Mouse (Mus musculus) adrenal gland, postnatal 25 days (tissue): ENCODE measurements around the gene Myo18b. TPM values are rescaled to one million over a fixed set of nuclear protein-coding genes. Genes with fewer than 3 reads are reported as not detected.

Source experiments
- DNase-seq: peaks from one replicate; pipeline ENCODE4 v3.0.0; 2021; ENCODE audit warnings: mixed read lengths
- total RNA-seq: library from RNA; stranded (reverse); gene quantifications from 2 replicates; pipeline ENCODE4 v1.2.3, GENCODE M21; 2021

Gene Myo18b
- total RNA-seq, 1 experiment from 2014 or later = 0.18 TPM

DNA sequence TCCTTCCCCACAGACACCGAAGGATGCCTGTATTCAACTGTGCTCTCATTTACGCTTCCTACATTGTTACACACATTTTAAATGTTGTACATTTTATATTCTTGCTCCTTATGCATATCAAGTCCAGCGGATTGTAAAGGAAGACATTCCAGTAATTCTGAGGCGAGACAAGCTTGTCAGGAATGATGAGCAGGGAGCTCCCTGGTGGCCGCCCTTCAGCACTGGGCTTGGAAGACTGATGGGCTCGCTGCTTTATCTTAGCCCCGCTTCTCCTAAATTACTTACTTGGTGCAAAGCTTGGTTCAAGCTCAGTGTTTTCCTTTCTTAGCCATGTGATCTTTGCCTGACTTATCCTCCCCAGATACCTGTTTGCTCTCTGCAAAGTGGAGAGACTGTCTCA, 223.7 kb downstream of the Myo18b start:
- no peak for DNase-seq

- no peak for DNase-seq
These were observed 224.2 kb downstream of the Myo18b start for GRCm38 (mm10) chr5:112671961-112672360.

DNA sequence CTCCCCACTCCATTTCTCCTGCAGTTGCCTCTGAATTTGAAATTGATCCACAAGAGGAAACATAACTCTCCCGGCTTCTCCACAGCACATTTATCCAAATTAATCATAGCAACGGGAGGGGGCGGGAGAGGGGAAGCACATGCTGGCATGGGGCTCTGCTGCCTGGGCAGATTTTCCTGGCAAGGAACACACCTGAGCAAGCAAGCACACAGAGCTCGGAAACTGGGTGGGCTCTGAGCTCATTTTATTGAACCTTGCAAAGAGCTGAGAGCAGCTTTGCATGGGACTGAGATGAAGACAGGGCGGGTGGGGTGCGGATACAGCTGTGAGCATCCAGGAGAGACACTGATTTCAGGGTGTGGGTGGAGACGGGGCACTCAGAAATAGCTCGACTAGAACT, 229.0 kb downstream of the Myo18b start:
- DNase-seq = no peak

GRCm38 (mm10) chr5:112665661-112666060, 230.5 kb downstream of the Myo18b start:
- DNase-seq = no peak

GRCm38 (mm10) chr5:112663701-112664100, 232.5 kb downstream of the Myo18b start:
- no peak for DNase-seq

DNA sequence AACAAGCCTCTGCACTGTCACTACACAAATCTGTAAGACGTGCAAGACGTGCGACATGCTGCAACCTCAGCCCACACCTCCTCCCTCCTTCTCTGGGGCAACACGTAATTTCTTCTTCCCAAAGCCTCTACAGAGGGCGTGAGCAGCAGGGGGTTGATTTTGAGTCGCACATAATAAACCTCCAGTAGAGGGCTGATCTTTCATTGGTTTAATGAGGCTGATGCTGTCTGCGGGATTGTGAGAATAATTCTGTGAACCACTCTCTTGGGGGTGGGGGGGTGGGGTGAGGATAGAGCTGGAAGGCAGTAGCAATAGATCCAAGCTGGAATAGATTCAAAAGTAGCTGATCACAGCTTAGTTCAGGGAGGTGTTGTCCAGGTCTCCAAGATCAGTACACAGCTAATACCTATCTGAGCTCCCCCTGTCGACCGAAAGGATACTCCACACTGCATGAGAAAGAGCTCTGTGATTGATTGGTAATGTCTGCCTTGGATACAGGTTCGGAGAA, 235.2 kb downstream of the Myo18b start:
- no peak for DNase-seq

DNA sequence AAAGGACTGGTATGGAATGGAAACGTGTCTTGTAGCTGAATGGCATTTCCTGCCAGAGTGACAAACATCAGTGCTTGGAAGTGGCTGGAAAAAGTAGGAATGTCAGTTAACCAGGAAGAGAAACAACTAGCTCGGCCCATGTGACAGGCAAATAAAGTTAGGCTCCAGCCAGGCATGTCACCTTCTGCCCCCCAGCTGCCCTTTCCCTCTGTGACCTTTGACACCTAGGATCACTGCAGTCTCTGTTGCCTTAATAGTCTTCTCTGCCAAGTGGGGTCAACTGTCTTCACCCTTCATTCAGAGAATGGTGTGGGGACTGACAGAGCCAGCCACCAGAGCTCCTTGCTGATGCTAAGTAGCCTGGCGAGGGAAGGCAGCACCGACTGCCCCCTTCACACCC, 236.9 kb downstream of the Myo18b start:
- DNase-seq = no peak

- no peak for DNase-seq
These were observed 239.4 kb downstream of the Myo18b start for GRCm38 (mm10) chr5:112656811-112657210.

DNA sequence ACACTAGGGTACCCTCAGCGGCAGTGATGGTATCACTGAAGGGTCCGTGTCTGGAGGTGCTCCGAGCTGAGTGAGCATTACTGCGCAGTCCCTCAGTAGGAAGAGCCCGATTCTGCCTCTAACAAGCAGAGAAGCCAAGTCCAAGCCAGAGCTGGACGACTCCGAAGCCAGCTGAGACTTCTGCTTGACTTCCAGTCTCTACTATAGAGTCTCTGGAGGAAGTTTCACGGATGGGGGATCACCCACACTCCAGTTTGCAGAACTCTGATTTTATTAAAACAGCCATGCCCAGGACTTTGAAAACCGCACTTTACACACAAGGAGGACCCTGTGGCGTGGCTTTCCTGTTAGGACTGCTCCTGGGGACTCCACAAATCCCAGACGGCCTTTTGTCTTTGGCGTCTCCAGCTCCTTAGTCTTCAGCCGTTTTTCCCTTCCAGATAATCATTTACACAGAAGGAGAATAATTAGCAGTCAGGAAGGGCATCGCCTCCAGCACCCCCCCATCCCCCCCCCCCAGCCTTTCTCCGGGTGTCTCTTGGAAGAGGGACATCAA, 240.1 kb downstream of the Myo18b start:
- no peak for DNase-seq

DNA sequence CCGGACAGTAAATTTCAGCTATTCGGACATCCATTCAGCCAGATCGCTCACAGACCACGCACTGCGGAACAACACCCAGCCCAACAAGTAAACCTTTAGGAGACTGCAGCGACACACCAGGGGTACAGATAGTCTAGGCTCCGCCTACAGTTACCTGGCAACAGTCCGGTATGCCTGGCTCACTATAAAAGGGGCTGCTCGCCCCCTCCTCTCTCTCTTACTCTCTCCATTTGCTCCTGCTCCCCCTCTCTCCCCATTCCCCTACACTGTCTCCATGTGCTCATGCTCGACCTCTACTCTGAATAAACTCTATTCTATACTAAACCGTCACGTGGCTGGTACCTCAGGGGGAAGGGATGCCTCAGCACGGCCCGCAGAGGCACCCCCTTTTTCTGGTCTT, 240.6 kb downstream of the Myo18b start:
- DNase-seq = no peak

GRCm38 (mm10) chr5:112652036-112652435, 244.1 kb downstream of the Myo18b start:
- no peak for DNase-seq

- no peak for DNase-seq
These were observed 246.9 kb downstream of the Myo18b start for GRCm38 (mm10) chr5:112649164-112649702.

DNA sequence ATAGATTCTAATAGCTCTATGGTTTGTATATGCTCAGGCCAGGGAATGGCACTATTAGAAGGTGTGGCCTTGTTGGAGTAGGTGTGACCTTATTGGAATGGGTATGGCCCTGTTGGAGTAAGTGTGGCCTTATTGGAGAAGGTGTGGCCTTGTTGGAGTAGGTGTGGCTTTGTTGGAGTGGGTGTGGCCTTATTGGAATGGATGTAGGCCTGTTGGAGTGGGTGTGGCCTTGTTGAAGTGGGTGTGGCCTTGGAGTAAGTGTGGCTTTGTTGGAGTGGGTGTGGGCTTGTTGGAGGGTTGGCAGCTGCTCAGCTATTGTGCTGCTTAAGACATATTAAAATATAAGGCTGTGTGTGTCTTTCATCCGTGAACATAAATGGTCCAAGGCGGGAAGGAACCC, 249.3 kb downstream of the Myo18b start:
- no peak for DNase-seq

DNA sequence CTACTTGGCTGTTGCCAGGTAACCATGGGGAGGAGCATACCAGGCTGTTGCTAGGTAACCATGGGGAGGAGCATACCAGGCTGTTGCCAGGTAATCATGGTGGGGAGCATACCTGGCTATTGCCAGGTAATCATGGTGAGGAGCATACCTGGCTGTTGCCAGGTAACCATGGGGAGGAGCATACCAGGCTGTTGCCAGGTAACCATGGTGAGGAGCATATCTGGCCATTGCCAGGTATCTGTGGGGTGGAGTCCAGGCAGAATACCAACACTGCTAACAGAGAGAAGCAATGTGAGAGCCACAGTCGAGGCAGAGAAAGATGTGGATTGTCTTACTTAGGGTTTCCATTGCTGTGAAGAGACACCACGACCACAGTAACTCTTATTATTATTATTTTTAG, 250.6 kb downstream of the Myo18b start:
- no peak for DNase-seq

DNA sequence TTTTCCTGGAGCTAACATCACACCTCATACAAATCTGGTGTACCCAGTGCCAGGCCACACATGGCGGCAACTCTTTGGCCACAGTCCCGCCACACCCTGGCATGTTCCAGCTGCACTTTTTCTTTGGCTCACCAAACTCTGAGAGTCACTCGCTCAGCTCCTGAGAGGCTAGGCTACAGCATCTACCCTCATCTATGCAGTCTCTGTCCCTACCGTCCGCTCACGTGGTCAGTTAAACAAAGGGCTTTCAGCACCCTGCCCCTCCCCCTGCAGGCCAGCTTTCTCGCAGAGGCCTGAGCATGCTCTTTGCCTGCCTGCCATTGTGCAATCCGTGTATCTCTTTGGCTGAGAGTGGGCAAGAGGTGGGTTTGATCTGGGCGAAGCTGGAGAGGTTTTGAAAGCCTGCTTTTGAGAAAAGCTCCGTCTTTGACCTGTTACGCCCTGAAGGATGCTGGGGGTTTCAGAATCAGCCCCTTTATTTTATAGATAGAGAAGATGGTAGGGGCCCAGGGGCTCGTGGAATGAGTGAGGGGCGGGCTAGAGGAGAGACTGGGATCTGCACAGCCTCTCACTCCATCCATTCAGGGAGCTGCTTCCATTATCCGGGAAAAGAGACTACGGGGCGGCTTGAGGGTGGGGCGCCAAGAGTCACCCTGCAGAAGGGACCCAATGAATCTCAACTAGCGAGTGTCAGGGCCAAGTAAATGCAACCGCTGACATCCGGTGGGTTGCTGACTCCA, 252.5 kb downstream of the Myo18b start:
- no peak for DNase-seq

DNA sequence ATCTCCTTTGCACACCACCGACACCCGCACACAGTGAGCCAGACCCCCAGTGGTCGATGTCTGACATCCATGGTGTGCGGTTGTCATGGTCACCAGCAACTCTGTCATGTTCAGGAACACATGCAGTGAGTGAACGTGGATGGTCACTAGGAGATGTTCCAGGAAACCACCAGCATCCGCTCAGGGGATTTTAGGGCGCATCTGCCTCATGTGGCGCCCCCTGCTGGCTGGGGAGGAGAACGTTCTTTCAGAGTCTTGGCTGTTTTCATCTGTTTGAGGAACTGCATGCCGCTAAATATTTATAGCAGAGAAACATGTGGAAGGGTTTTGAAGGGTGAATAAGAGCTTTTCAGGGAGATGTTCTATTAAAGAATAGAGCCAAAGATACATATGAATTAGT, 253.4 kb downstream of the Myo18b start:
- peak; percentile 32 for DNase-seq

DNA sequence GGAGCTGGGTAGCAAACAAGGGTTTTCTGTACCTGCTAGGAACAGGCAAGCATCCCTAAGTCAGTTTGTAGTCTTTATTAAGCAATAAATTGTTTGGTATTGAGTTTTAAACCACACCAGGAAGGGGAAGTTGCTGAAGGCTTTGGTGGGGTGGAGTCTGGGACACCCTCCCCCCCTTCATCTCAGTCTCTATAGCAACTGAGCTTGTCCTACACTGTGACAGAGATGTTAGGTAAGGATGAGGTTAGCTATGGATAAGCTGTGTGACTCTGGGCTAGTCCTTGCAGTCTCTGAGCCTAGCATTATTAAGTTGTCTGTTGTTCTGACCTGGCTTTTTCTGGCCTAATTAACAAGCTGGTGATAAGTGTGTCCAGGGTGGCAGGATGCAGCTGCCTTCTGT, 254.4 kb downstream of the Myo18b start:
- no peak for DNase-seq

- DNase-seq = no peak
These were observed 255.0 kb downstream of the Myo18b start for GRCm38 (mm10) chr5:112641131-112641530.

- DNase-seq = no peak
These were observed 255.5 kb downstream of the Myo18b start for GRCm38 (mm10) chr5:112640651-112641050.
